Comparison of ENCODE assay signal across 8 mouse cellular contexts in genomic region chr5:113024154-113024764, GRCm38 (mm10). TPM values are rescaled to one million over a fixed set of nuclear protein-coding genes. Genes with fewer than 3 reads are reported as not detected.
DNase-seq lines count a peak whose midpoint lies in the region; ATAC-seq lines count a peak whose summit lies in the region.

No protein-coding gene starts in this region.

- ATAC-seq in heart, embryonic 14.5 days (ENCODE audit: insufficient number of reproducible peaks, insufficient read depth, low FRiP score, low read depth): no peak
- ATAC-seq in kidney, embryonic 15.5 days (replicated peaks; ENCODE audit: low FRiP score): peak; percentile 59
- peak; percentile 84 for ATAC-seq in lung, embryonic 15.5 days (ENCODE audit: borderline replicate concordance, extremely low read depth, low FRiP score, low TSS enrichment)

- peak overlapping the region; percentile 31; the same call in 1 of the 2 replicates for H3K9ac ChIP-seq in heart, embryonic 14.5 days (ENCODE audit: low read length)
- H3K9ac ChIP-seq in kidney, embryonic 15.5 days: no peak overlapping the region
- H3K9ac ChIP-seq in lung, embryonic 15.5 days: peak overlapping the region; percentile 14; the same call in 1 of the 2 replicates

- peak overlapping the region; percentile 50 for H3K4me2 ChIP-seq in heart, embryonic 14.5 days (ENCODE audit: low read length)
- H3K4me2 ChIP-seq in kidney, embryonic 15.5 days: peak overlapping the region; percentile 44
- H3K4me2 ChIP-seq in lung, embryonic 15.5 days: peak overlapping the region; percentile 52

- peaks cover 9% of the 10 kb centered on the region for H3K4me1 ChIP-seq in brown adipose tissue, adult 24 weeks (ENCODE audit: control insufficient read depth, insufficient read depth, insufficient read length, low read length)
- H3K4me1 ChIP-seq in heart, embryonic 14.5 days (ENCODE audit: control insufficient read depth in 2 of 2, insufficient read depth in 2 of 2, low read length in 2 of 2): peaks cover 9 to 13% of the 10 kb centered on the region in 2 experiments
- peaks cover 17% of the 10 kb centered on the region for H3K4me1 ChIP-seq in kidney, embryonic 15.5 days
- peaks cover 23% of the 10 kb centered on the region for H3K4me1 ChIP-seq in lung, embryonic 15.5 days

- H3K4me3 ChIP-seq in brown adipose tissue, adult 24 weeks (ENCODE audit: insufficient read depth, low read depth, low read length): 0 out of 2 replicates have a peak overlapping the region, but pooled peaks have one; percentile 16
- H3K4me3 ChIP-seq in heart, embryonic 14.5 days (ENCODE audit: control insufficient read depth in 1 of 2, insufficient read depth in 1 of 2, low read depth in 1 of 2, low read length in 2 of 2): no peak overlapping the region
- no peak overlapping the region for H3K4me3 ChIP-seq in kidney, embryonic 15.5 days (replicated peaks)
- peak overlapping the region; percentile 11 for H3K4me3 ChIP-seq in lung, embryonic 15.5 days

- H3K36me3 ChIP-seq in heart, embryonic 14.5 days (ENCODE audit: control insufficient read depth, insufficient read depth, low read length): no peaks in the 10 kb centered on the region
- H3K36me3 ChIP-seq in kidney, embryonic 15.5 days: no peaks in the 10 kb centered on the region
- H3K36me3 ChIP-seq in lung, embryonic 15.5 days: no peaks in the 10 kb centered on the region

- no peaks in the 10 kb centered on the region for H3K27me3 ChIP-seq in heart, embryonic 14.5 days (ENCODE audit: control insufficient read depth, insufficient read depth, low read length)
- H3K27me3 ChIP-seq in kidney, embryonic 15.5 days: no peaks in the 10 kb centered on the region
- H3K27me3 ChIP-seq in lung, embryonic 15.5 days: no peaks in the 10 kb centered on the region

- DNase-seq in adrenal gland, adult 2 months: peak; percentile 41
- peak; percentile 36 for DNase-seq in skeletal muscle tissue, adult 2 months (ENCODE audit: low read depth, low spot score)
- no peak for DNase-seq in left cerebral cortex, postnatal 25 days (ENCODE audit: low spot score in 2 of 2)
- no peak for DNase-seq in left cerebral cortex, postnatal 36 days (ENCODE audit: low spot score in 2 of 2)

- H3K27ac ChIP-seq in brown adipose tissue, adult 24 weeks (replicated peaks; ENCODE audit: low read depth, low read length): peak overlapping the region; percentile 26
- no peak overlapping the region; a peak in 1 of 4 replicates for H3K27ac ChIP-seq in heart, embryonic 14.5 days (replicated peaks in 1 of 2; ENCODE audit: control insufficient read depth in 1 of 2, insufficient read depth in 1 of 2, low read depth in 2 of 2, low read length in 2 of 2)
- peak overlapping the region; percentile 52 for H3K27ac ChIP-seq in kidney, embryonic 15.5 days
- peak overlapping the region; percentile 65 for H3K27ac ChIP-seq in lung, embryonic 15.5 days

- intact Hi-C loops in left cerebral cortex, postnatal 25 days (cut with DNase I): no loop called here
- intact Hi-C loops in left cerebral cortex, postnatal 36 days (cut with DNase I): no loop called here

- 36% methylated on average over 18 of the region's 18 CpGs for WGBS in heart, embryonic 14.5 days
- WGBS in kidney, embryonic 15.5 days: 28% methylated on average over 18 of the region's 18 CpGs
- whole genome bisulfite sequencing in lung, embryonic 15.5 days: 7% methylated on average over 18 of the region's 18 CpGs

- H3K9me3 ChIP-seq in heart, embryonic 14.5 days (ENCODE audit: control insufficient read depth, low read length): no peaks in the 10 kb centered on the region
- H3K9me3 ChIP-seq in kidney, embryonic 15.5 days (replicated peaks): no peaks in the 10 kb centered on the region
- no peaks in the 10 kb centered on the region for H3K9me3 ChIP-seq in lung, embryonic 15.5 days

RNA-seq across cellular contexts. Expression of gene Grk3, which starts 8.7 kb away (rescaled TPM):
- 10 to 100 TPM; 20.6 to 22.5 TPM for total RNA-seq in adrenal gland, adult 2 months (2021)
- polyA plus RNA-seq in adrenal gland, adult 2 months (2012; rRNA removed): 7.1 and 8.7 TPM in 2 replicates
- 35.9 and 40.2 TPM in 2 replicates for polyA plus RNA-seq in brown adipose tissue, adult 24 weeks (2012; ENCODE audit: insufficient read depth, insufficient read length, missing spikeins)
- polyA plus RNA-seq in heart, embryonic 14.5 days (2014; fragmentation: Nextera tagmentation; extraction: Ambion mirVana): 13.3 and 17.7 TPM in 2 replicates
- polyA plus RNA-seq in kidney, embryonic 15.5 days (2015; fragmentation: Nextera tagmentation; extraction: Ambion mirVana): 10.1 and 11.9 TPM in 2 replicates
- polyA plus RNA-seq in lung, embryonic 15.5 days (2015; fragmentation: Nextera tagmentation; extraction: Ambion mirVana): 13.7 and 20.6 TPM in 2 replicates
- total RNA-seq in left cerebral cortex, postnatal 25 days (2021): 10 to 100 TPM; 64.5 to 72.0 TPM
- 10 to 100 TPM; 60.6 to 91.1 TPM for total RNA-seq in left cerebral cortex, postnatal 36 days (2021)

RNA-seq across cellular contexts. Expression of gene Crybb2, which starts 45.7 kb away (rescaled TPM):
- not detected for total RNA-seq in adrenal gland, adult 2 months (2021)
- polyA plus RNA-seq in adrenal gland, adult 2 months (2012; rRNA removed): not detected in 2 replicates
- not detected in 2 replicates for polyA plus RNA-seq in brown adipose tissue, adult 24 weeks (2012; ENCODE audit: insufficient read depth, insufficient read length, missing spikeins)
- polyA plus RNA-seq in heart, embryonic 14.5 days (2014; fragmentation: Nextera tagmentation; extraction: Ambion mirVana): not detected in 2 replicates
- polyA plus RNA-seq in kidney, embryonic 15.5 days (2015; fragmentation: Nextera tagmentation; extraction: Ambion mirVana): not detected in 2 replicates
- polyA plus RNA-seq in lung, embryonic 15.5 days (2015; fragmentation: Nextera tagmentation; extraction: Ambion mirVana): not detected in 2 replicates
- not detected for total RNA-seq in left cerebral cortex, postnatal 25 days (2021)
- total RNA-seq in left cerebral cortex, postnatal 36 days (2021): not detected

RNA-seq across cellular contexts. Expression of gene Crybb3, which starts 57.1 kb away (rescaled TPM):
- under 1 TPM; 0.23 to 0.31 TPM for total RNA-seq in adrenal gland, adult 2 months (2021)
- 0.91 and 1.9 TPM in 2 replicates for polyA plus RNA-seq in adrenal gland, adult 2 months (2012; rRNA removed)
- not detected in 2 replicates for polyA plus RNA-seq in brown adipose tissue, adult 24 weeks (2012; ENCODE audit: insufficient read depth, insufficient read length, missing spikeins)
- polyA plus RNA-seq in heart, embryonic 14.5 days (2014; fragmentation: Nextera tagmentation; extraction: Ambion mirVana): 0.91 and 1.1 TPM in 2 replicates
- 1.1 and 1.2 TPM in 2 replicates for polyA plus RNA-seq in kidney, embryonic 15.5 days (2015; fragmentation: Nextera tagmentation; extraction: Ambion mirVana)
- 0.42 and 0.57 TPM in 2 replicates for polyA plus RNA-seq in lung, embryonic 15.5 days (2015; fragmentation: Nextera tagmentation; extraction: Ambion mirVana)
- 1 to 10 TPM in 1 of 2 experiments, under 1 TPM in 1; 0.69 to 1.7 TPM for total RNA-seq in left cerebral cortex, postnatal 25 days (2021)
- 1 to 10 TPM; 1.1 to 2.4 TPM for total RNA-seq in left cerebral cortex, postnatal 36 days (2021)

Comparison
In these comparisons a context has a peak if more than half of its experiments do, and no peak if none do; other contexts are left out.
1. DNase-seq: peak in adrenal gland, adult 2 months (single experiment) and skeletal muscle tissue, adult 2 months (single experiment); none in left cerebral cortex, postnatal 25 days (0 of 2) and left cerebral cortex, postnatal 36 days (0 of 2).
2. H3K27ac ChIP-seq: peak in brown adipose tissue, adult 24 weeks (single experiment), kidney, embryonic 15.5 days (single experiment) and lung, embryonic 15.5 days (single experiment); none in heart, embryonic 14.5 days (0 of 2).
3. H3K4me3 ChIP-seq: peak in brown adipose tissue, adult 24 weeks (single experiment) and lung, embryonic 15.5 days (single experiment); none in heart, embryonic 14.5 days (0 of 2) and kidney, embryonic 15.5 days (single experiment).
4. Peak in every context shown above with its lines, with median percentiles within 50 percentile points of each other: H3K4me2 ChIP-seq.